Mouse (Mus musculus) liver, embryonic 14.5 days (tissue): ENCODE measurements around the gene Lamtor4. TPM values are rescaled to one million over a fixed set of nuclear protein-coding genes. Genes with fewer than 3 reads are reported as not detected.
A peak's percentile ranks its signal among the peaks of the same experiment; 100 is the strongest.

Experiments used
- ATAC-seq: fragments of 200-750 bp; cut with Nextera tagmentation; 2 replicates; pipeline ENCODE4 v1.8.0; 2017; ENCODE audit warnings: moderate number of reproducible peaks, mild to moderate bottlenecking, moderate library complexity; ENCODE audit not compliant: insufficient read depth
- DNase-seq, 3 experiments: peaks; one replicate each; pipeline ENCODE4 v3.0.0-alpha.2; 2012 to 2013; ENCODE audit warnings: low read depth in 3 of 3, low spot score in 3 of 3
- H3K27ac ChIP-seq: fragments of 300-500 bp; sonication (generic); 2 replicates; pipeline ENCODE4 v1.5.1; 2014; ENCODE audit warnings: moderate library complexity, mild to moderate bottlenecking, control low read depth, inconsistent platforms
- H3K27me3 ChIP-seq: fragments of 300-500 bp; sonication (generic); 2 replicates; pipeline ENCODE4 v1.6.1; 2014; ENCODE audit warnings: mild to moderate bottlenecking, low read length, moderate library complexity; ENCODE audit not compliant: control insufficient read depth, insufficient read depth
- H3K36me3 ChIP-seq: fragments of 300-500 bp; sonication (generic); replicated peaks from 2 replicates; pipeline ENCODE4 v1.6.1; 2014; ENCODE audit warnings: low read depth; ENCODE audit not compliant: control insufficient read depth, insufficient read depth
- H3K4me1 ChIP-seq, 2 experiments: fragments of 200-500 bp in 1 of 2; fragments of 300-500 bp in 1 of 2; sonication (generic) in 1 of 2; replicated peaks; 2 replicates each; pipeline ENCODE4 v1.6.1; 2012 to 2014; ENCODE audit warnings: antibody characterized with exemption in 1 of 2, inconsistent platforms in 1 of 2, low read length in 1 of 2; ENCODE audit not compliant: control insufficient read depth in 2 of 2, insufficient read depth in 2 of 2
- H3K4me2 ChIP-seq: fragments of 300-500 bp; sonication (generic); 2 replicates; pipeline ENCODE4 v1.6.1; 2014; ENCODE audit warnings: low read depth, mild to moderate bottlenecking, control low read depth, moderate library complexity
- H3K4me3 ChIP-seq, 2 experiments: fragments of 200-500 bp in 1 of 2; fragments of 300-500 bp in 1 of 2; sonication (generic) in 1 of 2; 2 replicates each; pipeline ENCODE4 v1.5.1; 2012 to 2014; ENCODE audit warnings: low read depth in 2 of 2, low read length in 2 of 2, mild to moderate bottlenecking in 2 of 2, control low read depth in 1 of 2, inconsistent platforms in 1 of 2, moderate library complexity in 1 of 2; ENCODE audit not compliant: insufficient read depth in 1 of 2
- H3K9ac ChIP-seq: fragments of 300-500 bp; sonication (generic); replicated peaks from 2 replicates; pipeline ENCODE4 v1.6.1; 2014; ENCODE audit warnings: mild to moderate bottlenecking, control low read depth, moderate library complexity
- H3K9me3 ChIP-seq: fragments of 300-500 bp; sonication (generic); 2 replicates; pipeline ENCODE4 v1.6.1; 2016; ENCODE audit warnings: low read length, mixed read lengths; ENCODE audit not compliant: control insufficient read depth
- CTCF ChIP-seq: IDR thresholded peaks from 2 replicates; pipeline ENCODE4 v1.5.1; 2016; ENCODE audit warnings: antibody characterized with exemption, low read depth, control low read depth
- EP300 ChIP-seq: IDR thresholded peaks from 2 replicates; pipeline ENCODE4 v1.6.1; 2016; ENCODE audit warnings: antibody characterized with exemption, low read depth
- WGBS: fragments of 180-500 bp; shearing (Covaris S2); extraction: QIAGEN DNeasy Blood & Tissue Kit; methylation state at CpG from one replicate; pipeline ENCODE4 v1.1.7; 2014; ENCODE audit not compliant: insufficient replicate concordance; 5-methylcytosine and 5-hydroxymethylcytosine counted together
- polyA plus RNA-seq, 2 experiments: library from polyadenylated mRNA; depleted of rRNA in 1 of 2; stranded (reverse) in 1 of 2; unstranded in 1 of 2; fragments of >200 nt; fragmentation: Nextera tagmentation in 1 of 2; extraction: Ambion mirVana in 1 of 2; gene quantifications; 2 replicates each; pipeline versions ENCODE4 v1.2.1 to v1.2.3; 2012 to 2014

Lamtor4 gene
- polyA plus RNA-seq, 2 experiments, result 35.6 to 36.3 TPM

DNA sequence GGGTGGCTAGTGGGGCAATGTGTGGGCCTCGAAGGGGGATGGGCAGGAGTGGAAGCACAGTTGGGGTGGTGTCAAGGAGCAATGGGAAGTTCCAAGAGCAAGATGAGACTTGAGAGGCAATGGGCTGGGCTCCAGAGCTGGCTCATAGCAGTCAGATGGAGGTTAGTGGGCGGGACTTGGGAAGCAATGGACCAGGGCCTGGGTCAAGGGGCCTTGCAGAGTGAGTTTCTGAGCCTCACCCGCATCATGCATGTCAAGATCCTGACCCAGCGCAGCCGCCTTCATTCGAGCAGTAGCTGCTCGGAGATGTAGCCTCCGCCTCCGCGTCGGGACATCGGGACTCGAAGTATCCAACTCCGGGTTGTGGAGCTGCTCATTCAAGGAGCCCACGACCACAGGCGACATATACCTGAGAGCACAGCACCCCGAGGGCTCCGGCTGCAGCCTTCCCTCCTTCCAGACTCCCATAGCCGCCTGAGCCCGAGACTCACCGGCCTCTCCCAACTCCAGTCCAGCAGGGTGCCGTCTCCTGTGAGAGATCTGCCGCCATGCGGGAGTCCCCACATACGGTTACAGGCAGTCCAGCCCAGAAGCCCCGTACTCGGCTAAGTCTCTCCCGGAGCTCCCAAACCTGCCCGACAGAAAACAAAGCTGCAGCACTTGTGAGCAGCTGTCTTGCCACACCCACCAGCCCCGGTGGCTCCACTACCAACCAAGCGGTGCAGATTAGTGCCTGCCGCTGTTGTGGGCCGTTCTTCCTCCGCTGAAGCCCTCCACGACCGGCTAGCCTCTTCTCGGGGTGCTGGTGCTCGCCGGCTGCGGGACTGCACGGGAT is 20.2 kb downstream of the Lamtor4 start:
- ATAC-seq, result no peak
- no peak for TF ChIP-seq EP300
- no peak for TF ChIP-seq CTCF
- 61% methylated on average over 41 of the region's 41 CpGs for WGBS
- peaks cover 17% of the 10 kb centered on the region for H3K27me3 ChIP-seq
- no peaks in the 10 kb centered on the region for H3K9me3 ChIP-seq
- H3K4me3 ChIP-seq, result no peak overlapping the region
- no peak overlapping the region for H3K4me2 ChIP-seq
- H3K36me3 ChIP-seq, result no peaks in the 10 kb centered on the region
- no peak for DNase-seq
- H3K27ac ChIP-seq, result no peak overlapping the region
- peaks cover 0 to 4% of the 10 kb centered on the region in 2 experiments; a peak in 3 of 4 replicates for H3K4me1 ChIP-seq
- H3K9ac ChIP-seq, result no peak overlapping the region

DNA sequence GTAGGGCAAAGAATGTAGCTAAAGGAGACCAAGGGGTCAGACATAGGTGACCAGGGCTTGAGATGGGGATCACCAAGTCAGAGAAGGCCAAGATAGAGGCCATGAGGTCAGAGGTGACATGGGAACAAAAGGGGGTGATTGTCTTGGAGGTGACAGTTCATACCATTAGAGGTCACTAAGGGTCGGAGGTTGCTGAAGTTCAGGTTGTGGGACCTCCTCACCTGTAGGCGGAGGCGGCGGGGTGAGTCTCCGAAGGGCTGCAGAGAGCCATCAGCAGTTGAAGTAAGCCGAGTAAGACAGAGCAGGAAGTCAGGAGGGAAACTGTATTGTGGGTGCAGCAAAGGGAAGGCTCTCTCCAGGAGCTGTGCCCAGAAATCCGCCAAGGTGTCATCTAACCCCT is 22.7 kb downstream of the Lamtor4 start:
- 77% methylated on average over 7 of the region's 7 CpGs for WGBS
- H3K9ac ChIP-seq, result no peak overlapping the region
- no peaks in the 10 kb centered on the region for H3K9me3 ChIP-seq
- DNase-seq (no peak), ATAC-seq (no peak)
- H3K4me2 ChIP-seq, result no peak overlapping the region
- no peaks in the 10 kb centered on the region for H3K36me3 ChIP-seq
- no peak overlapping the region for H3K27ac ChIP-seq
- H3K27me3 ChIP-seq, result peaks cover 7% of the 10 kb centered on the region
- no peak overlapping the region for H3K4me3 ChIP-seq
- TF ChIP-seq EP300 (no peak), CTCF (no peak)
- H3K4me1 ChIP-seq, result peaks cover 0 to 5% of the 10 kb centered on the region in 2 experiments; a peak in 3 of 4 replicates

DNA sequence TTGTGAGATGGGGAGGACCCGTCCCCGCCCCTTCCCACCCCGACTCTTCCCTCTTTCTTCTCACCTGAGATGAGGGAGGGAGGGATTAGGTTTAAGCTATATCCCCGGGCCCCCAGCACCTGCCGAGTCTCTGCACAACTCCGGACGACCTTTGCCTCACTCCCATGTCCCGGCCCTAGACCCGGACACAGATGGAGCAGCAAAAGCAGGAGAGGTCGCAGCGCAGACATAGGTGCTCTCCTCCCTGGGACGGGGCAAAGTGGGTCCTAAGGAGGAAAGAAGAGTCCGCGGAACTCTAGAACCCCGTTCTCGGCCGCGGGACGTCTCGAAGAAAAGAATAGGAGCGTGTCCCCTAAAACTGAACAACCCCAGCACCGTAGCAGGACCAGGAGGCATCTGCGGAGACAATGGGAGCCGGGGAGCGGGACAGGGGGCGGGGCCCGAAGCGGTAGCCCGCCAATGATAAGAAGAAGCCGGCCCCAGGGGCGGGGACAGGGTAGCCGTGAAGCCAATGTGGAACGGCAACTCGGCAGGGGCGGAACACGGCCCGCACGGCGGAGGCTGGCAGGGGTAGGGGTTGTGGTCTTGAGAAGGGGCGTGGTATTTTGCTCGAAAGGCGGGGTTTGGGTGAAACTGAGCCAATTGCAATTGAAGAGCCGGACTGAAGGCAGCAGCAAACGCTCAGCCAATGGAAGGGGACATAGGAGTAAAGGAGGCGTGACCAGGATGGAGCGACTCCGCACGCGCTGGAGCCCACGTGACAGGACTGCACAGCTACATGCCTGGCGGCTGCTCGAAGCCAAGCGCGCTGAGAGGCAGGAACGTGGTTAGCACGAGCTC is 24.5 kb downstream of the Lamtor4 start, which contains the start of the genes Gm43720, Gpc2 and Stag3:
TSS of gene Gm43720 (minus strand) at position 374 of the 840 bp plus-strand sequence.
TSS of gene Gpc2 (minus strand) at position 421 of the 840 bp plus-strand sequence.
TSS of gene Stag3 (plus strand) at position 656 of the 840 bp plus-strand sequence.
- Histone ChIP-seq H3K9me3 (no peaks in the 10 kb centered on the region), H3K4me2 (peak within 1 kb of the TSS; percentile 80), H3K9ac (peak within 1 kb of the TSS; percentile 20; the same call in 1 of the 2 replicates), H3K27me3 (no peaks in the 10 kb centered on the region), H3K4me3 (peak within 1 kb of the TSS; percentile 46 to 47; a peak in 3 of 4 replicates), H3K36me3 (no peaks in the 10 kb centered on the region), H3K4me1 (peaks cover 0 to 5% of the 10 kb centered on the region in 2 experiments; a peak in 3 of 4 replicates), H3K27ac (no peak within 1 kb of the TSS)
- no peak for TF ChIP-seq CTCF
- peak; percentile 50; the same call in 1 of the 2 replicates for TF ChIP-seq EP300
- 1% methylated on average over 56 of the region's 56 CpGs for WGBS
- DNase-seq (peak; percentile 85 to 88 (median 87)), ATAC-seq (peak; percentile 98)

DNA sequence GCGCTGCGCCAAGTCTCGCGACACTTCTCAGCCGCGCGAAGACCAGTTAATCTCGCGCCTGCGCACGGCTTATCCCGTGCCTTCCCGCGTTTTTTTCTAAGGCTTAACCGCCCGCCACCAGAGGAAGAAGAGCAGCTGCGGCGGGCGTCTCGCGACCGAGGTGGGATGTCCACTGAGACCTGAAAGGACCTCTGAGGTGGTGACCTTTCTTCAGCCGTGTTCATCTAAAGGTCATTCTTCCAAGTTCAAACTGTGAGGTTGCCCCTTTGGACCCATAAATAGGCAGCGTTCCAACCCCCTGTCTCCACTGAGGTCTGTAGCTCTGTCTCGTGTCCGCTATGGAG is 25.1 kb downstream of the Lamtor4 start:
- H3K27me3 ChIP-seq, result no peaks in the 10 kb centered on the region
- H3K9me3 ChIP-seq, result no peaks in the 10 kb centered on the region
- no peak overlapping the region for H3K9ac ChIP-seq
- H3K4me1 ChIP-seq, result peaks cover 0 to 5% of the 10 kb centered on the region in 2 experiments; a peak in 3 of 4 replicates
- peak overlapping the region; percentile 80 for H3K4me2 ChIP-seq
- no peak overlapping the region for H3K27ac ChIP-seq
- WGBS, result 21% methylated on average over 26 of the region's 26 CpGs
- H3K36me3 ChIP-seq, result no peaks in the 10 kb centered on the region
- no peak for TF ChIP-seq EP300
- TF ChIP-seq CTCF, result no peak
- H3K4me3 ChIP-seq, result no peak overlapping the region; a peak in 1 of 4 replicates
- DNase-seq (no peak), ATAC-seq (no peak)

DNA sequence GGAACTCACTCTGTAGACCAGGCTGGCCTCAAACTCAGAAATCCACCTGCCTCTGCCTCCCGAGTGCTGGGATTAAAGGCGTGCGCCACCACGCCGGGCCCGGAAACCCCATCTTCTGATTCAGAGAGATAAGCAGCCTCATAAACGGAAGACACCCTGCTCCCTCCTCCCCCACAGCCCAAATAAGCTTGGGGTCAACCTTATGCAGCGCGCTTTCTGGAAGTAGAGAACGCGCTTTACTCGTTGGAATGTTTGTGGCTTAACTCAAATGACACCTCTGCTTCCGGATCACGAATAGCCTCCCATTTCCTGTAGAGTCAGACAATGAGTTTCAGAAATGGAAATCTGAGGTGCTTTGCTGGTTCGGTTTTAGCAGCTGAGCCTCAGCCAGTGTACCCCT is 25.5 kb downstream of the Lamtor4 start:
- H3K4me1 ChIP-seq, result peaks cover 0 to 5% of the 10 kb centered on the region in 2 experiments; a peak in 3 of 4 replicates
- no peak overlapping the region for H3K4me2 ChIP-seq
- no peak overlapping the region for H3K4me3 ChIP-seq
- no peaks in the 10 kb centered on the region for H3K36me3 ChIP-seq
- no peak for TF ChIP-seq CTCF
- TF ChIP-seq EP300, result no peak
- ATAC-seq (no peak), DNase-seq (no peak)
- no peaks in the 10 kb centered on the region for H3K9me3 ChIP-seq
- no peak overlapping the region for H3K9ac ChIP-seq
- 59% methylated on average over 15 of the region's 15 CpGs for WGBS
- no peak overlapping the region for H3K27ac ChIP-seq
- no peaks in the 10 kb centered on the region for H3K27me3 ChIP-seq
